Mouse (Mus musculus): ENCODE data around the gene Sik1. TPM values are rescaled to one million over a fixed set of nuclear protein-coding genes. Genes with fewer than 3 reads are reported as not detected.

The Sik1 gene
- polyA plus RNA-seq, 1 experiment: 9.3 TPM

DNA sequence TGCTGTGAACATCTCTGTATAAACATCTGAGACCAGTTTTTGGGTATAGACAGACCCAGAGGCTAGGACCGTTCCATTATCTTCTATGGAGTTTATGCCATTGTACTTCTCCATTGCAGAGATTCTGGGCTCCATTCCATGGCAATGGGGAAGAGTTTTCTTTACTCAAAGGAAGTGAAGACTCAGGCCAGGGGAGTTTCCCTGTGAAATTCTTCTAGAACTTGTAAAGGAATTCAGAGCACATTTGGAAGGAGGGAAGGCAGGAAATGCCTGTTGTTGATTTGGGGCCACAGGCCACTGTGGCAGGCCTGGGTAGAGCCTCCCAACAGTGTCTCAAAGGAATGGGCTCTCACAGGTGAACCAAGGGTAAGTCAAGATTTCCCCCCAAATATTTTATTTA is 11.7 kb downstream of the Sik1 start:
- no peak overlapping the region for H3ac ChIP-seq (ENCODE audit: control insufficient read depth, insufficient read length, low read depth)
- no peaks in the 10 kb centered on the region for H3K79me2 ChIP-seq (ENCODE audit: control insufficient read depth, insufficient read depth)
- no peak for TF ChIP-seq CTCF (IDR thresholded peaks at IDR 0.05; ENCODE audit: control insufficient read depth, insufficient read depth, insufficient read length)
- no peak for TF ChIP-seq FOSL1 (IDR thresholded peaks at IDR 0.05; ENCODE audit: insufficient read depth, low read length, poor library complexity, severe bottlenecking)
- TF ChIP-seq CEBPB (IDR thresholded peaks at IDR 0.05; ENCODE audit: low read depth): no peak
- no peak for TF ChIP-seq USF1 (IDR thresholded peaks at IDR 0.05; ENCODE audit: low read depth)
- TF ChIP-seq MYOG (IDR thresholded peaks at IDR 0.05; ENCODE audit: control insufficient read depth, extremely low read depth, insufficient read length): no peak
- no peak for TF ChIP-seq MYOD1 (IDR thresholded peaks at IDR 0.05; ENCODE audit: control insufficient read depth, insufficient read length, low read depth)
- no peak for TF ChIP-seq MAX (IDR thresholded peaks at IDR 0.05)
- no peaks in the 10 kb centered on the region for H3K79me3 ChIP-seq (ENCODE audit: low read depth)
- no peak overlapping the region for H3K4me3 ChIP-seq (ENCODE audit: insufficient read depth, poor library complexity, severe bottlenecking)
- H3K27me3 ChIP-seq (ENCODE audit: control insufficient read depth, insufficient read depth, insufficient read length): no peaks in the 10 kb centered on the region
- H3K36me3 ChIP-seq (ENCODE audit: control insufficient read depth, insufficient read depth): peaks cover 22% of the 10 kb centered on the region

GRCm38 (mm10) chr17:31842930-31843822 is 12.4 kb downstream of the Sik1 start:
- TF ChIP-seq MYOG (IDR thresholded peaks at IDR 0.05; ENCODE audit: control insufficient read depth, extremely low read depth, insufficient read length) (no peak), MYOD1 (IDR thresholded peaks at IDR 0.05; ENCODE audit: control insufficient read depth, insufficient read length, low read depth) (no peak), CTCF (IDR thresholded peaks at IDR 0.05; ENCODE audit: control insufficient read depth, insufficient read depth, insufficient read length) (no peak), USF1 (IDR thresholded peaks at IDR 0.05; ENCODE audit: low read depth) (no peak), FOSL1 (IDR thresholded peaks at IDR 0.05; ENCODE audit: insufficient read depth, low read length, poor library complexity, severe bottlenecking) (no peak), MAX (IDR thresholded peaks at IDR 0.05) (no peak), CEBPB (IDR thresholded peaks at IDR 0.05; ENCODE audit: low read depth) (no peak)
- H3K36me3 ChIP-seq (ENCODE audit: control insufficient read depth, insufficient read depth): peaks cover 15% of the 10 kb centered on the region
- H3ac ChIP-seq (ENCODE audit: control insufficient read depth, insufficient read length, low read depth): no peak overlapping the region
- no peaks in the 10 kb centered on the region for H3K27me3 ChIP-seq (ENCODE audit: control insufficient read depth, insufficient read depth, insufficient read length)
- no peak overlapping the region for H3K4me3 ChIP-seq (ENCODE audit: insufficient read depth, poor library complexity, severe bottlenecking)
- no peaks in the 10 kb centered on the region for H3K79me3 ChIP-seq (ENCODE audit: low read depth)
- no peaks in the 10 kb centered on the region for H3K79me2 ChIP-seq (ENCODE audit: control insufficient read depth, insufficient read depth)

DNA sequence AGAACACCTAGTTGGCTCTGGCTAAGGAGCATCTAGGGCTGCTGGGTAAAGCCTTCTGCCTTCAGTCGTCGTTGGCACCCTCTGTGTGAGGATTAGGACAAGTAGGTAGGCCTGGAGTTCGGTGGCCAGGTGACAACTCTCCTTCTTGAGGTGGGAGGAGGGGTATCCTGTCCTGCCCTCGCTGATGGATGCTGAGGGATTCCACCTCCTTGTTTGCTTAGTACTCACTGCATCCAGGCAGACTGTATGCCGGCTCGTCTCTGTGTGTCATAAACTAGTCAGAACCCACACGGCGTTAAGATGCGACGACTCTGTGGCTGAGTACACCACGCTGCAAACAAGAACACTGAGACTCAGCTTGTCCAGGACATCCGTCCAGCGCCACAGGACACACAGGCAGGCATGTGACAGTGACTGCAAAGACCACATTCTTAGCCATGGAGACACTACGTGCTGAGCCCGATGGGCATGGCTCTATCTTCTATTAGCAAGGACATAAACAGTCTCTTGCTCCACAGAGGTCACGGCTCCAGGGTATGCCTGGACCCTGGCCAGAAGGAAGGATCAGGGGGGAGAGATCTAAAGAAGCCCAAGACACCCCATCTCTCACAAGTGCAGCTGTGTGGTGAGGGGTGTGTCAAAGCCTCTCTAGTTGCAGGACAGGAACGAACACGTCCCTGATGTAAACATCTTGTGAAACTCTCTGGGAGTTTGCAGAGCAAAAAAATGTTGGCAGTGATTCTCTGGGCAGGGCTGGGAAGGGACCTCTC is 13.6 kb downstream of the Sik1 start:
- H3K36me3 ChIP-seq (ENCODE audit: control insufficient read depth, insufficient read depth): peaks cover 6% of the 10 kb centered on the region
- TF ChIP-seq FOSL1 (IDR thresholded peaks at IDR 0.05; ENCODE audit: insufficient read depth, low read length, poor library complexity, severe bottlenecking) (no peak), MYOG (IDR thresholded peaks at IDR 0.05; ENCODE audit: control insufficient read depth, extremely low read depth, insufficient read length) (no peak), MAX (IDR thresholded peaks at IDR 0.05) (no peak), MYOD1 (IDR thresholded peaks at IDR 0.05; ENCODE audit: control insufficient read depth, insufficient read length, low read depth) (no peak), CTCF (IDR thresholded peaks at IDR 0.05; ENCODE audit: control insufficient read depth, insufficient read depth, insufficient read length) (no peak), CEBPB (IDR thresholded peaks at IDR 0.05; ENCODE audit: low read depth) (no peak), USF1 (IDR thresholded peaks at IDR 0.05; ENCODE audit: low read depth) (no peak)
- H3K4me3 ChIP-seq (ENCODE audit: insufficient read depth, poor library complexity, severe bottlenecking): no peak overlapping the region
- no peaks in the 10 kb centered on the region for H3K79me3 ChIP-seq (ENCODE audit: low read depth)
- H3K79me2 ChIP-seq (ENCODE audit: control insufficient read depth, insufficient read depth): no peaks in the 10 kb centered on the region
- H3K27me3 ChIP-seq (ENCODE audit: control insufficient read depth, insufficient read depth, insufficient read length): no peaks in the 10 kb centered on the region
- no peak overlapping the region for H3ac ChIP-seq (ENCODE audit: control insufficient read depth, insufficient read length, low read depth)

DNA sequence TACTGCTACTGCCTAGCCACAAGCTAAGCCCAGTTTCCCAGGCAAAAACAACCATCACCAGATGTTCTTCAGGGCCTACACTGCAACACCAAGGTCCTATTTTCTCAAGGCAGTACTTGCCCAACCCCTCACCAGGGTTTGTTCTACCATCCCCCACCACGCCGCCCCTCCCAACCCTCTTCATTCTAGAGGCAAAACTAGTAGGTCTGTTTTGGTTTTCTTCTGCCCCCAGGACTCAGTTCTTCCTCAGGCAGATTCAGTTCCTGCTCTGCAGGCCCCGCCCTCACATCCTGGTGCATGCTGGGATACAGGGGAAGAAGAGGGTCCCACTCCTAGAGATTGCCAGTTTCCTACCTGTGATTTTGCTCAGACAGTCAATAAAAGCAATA is 14.2 kb downstream of the Sik1 start:
- TF ChIP-seq MYOD1 (IDR thresholded peaks at IDR 0.05; ENCODE audit: control insufficient read depth, insufficient read length, low read depth): no peak
- TF ChIP-seq MAX (IDR thresholded peaks at IDR 0.05): no peak
- no peak for TF ChIP-seq CTCF (IDR thresholded peaks at IDR 0.05; ENCODE audit: control insufficient read depth, insufficient read depth, insufficient read length)
- Histone ChIP-seq H3K4me3 (ENCODE audit: insufficient read depth, poor library complexity, severe bottlenecking) (no peak overlapping the region), H3ac (ENCODE audit: control insufficient read depth, insufficient read length, low read depth) (no peak overlapping the region), H3K79me2 (ENCODE audit: control insufficient read depth, insufficient read depth) (no peaks in the 10 kb centered on the region), H3K79me3 (ENCODE audit: low read depth) (no peaks in the 10 kb centered on the region), H3K36me3 (ENCODE audit: control insufficient read depth, insufficient read depth) (no peaks in the 10 kb centered on the region), H3K27me3 (ENCODE audit: control insufficient read depth, insufficient read depth, insufficient read length) (no peaks in the 10 kb centered on the region)

- no peaks in the 10 kb centered on the region for H3K79me2 ChIP-seq (ENCODE audit: control insufficient read depth, insufficient read depth)
- no peak overlapping the region for H3K4me3 ChIP-seq (ENCODE audit: insufficient read depth, poor library complexity, severe bottlenecking)
- H3ac ChIP-seq (ENCODE audit: control insufficient read depth, insufficient read length, low read depth): no peak overlapping the region
- H3K27me3 ChIP-seq (ENCODE audit: control insufficient read depth, insufficient read depth, insufficient read length): no peaks in the 10 kb centered on the region
- TF ChIP-seq MYOD1 (IDR thresholded peaks at IDR 0.05; ENCODE audit: control insufficient read depth, insufficient read length, low read depth): no peak
- no peak for TF ChIP-seq MAX (IDR thresholded peaks at IDR 0.05)
- TF ChIP-seq FOSL1 (IDR thresholded peaks at IDR 0.05; ENCODE audit: insufficient read depth, low read length, poor library complexity, severe bottlenecking): no peak
- no peak for TF ChIP-seq MYOG (IDR thresholded peaks at IDR 0.05; ENCODE audit: control insufficient read depth, extremely low read depth, insufficient read length)
- TF ChIP-seq USF1 (IDR thresholded peaks at IDR 0.05; ENCODE audit: low read depth): no peak
- no peak for TF ChIP-seq CTCF (IDR thresholded peaks at IDR 0.05; ENCODE audit: control insufficient read depth, insufficient read depth, insufficient read length)
- no peak for TF ChIP-seq CEBPB (IDR thresholded peaks at IDR 0.05; ENCODE audit: low read depth)
- no peaks in the 10 kb centered on the region for H3K36me3 ChIP-seq (ENCODE audit: control insufficient read depth, insufficient read depth)
- H3K79me3 ChIP-seq (ENCODE audit: low read depth): no peaks in the 10 kb centered on the region
Measured at GRCm38 (mm10) chr17:31840423-31841003, 15.1 kb downstream of the Sik1 start.
